Mouse (Mus musculus) thymus, adult 2 months (tissue): ENCODE measurements around the gene Wnk2.

Experiments used
- CTCF ChIP-seq: fragments of 200-500 bp; IDR thresholded peaks from 2 replicates; pipeline ENCODE4 v1.5.1; 2012; ENCODE audit warnings: mild to moderate bottlenecking, control low read depth, low read length, moderate library complexity, borderline replicate concordance; ENCODE audit not compliant: control insufficient read depth, poor library complexity, insufficient read depth; ENCODE audit errors: extremely low read depth
- POLR2A ChIP-seq: fragments of 200-500 bp; IDR thresholded peaks from 2 replicates; pipeline ENCODE4 v1.6.1; 2012; ENCODE audit warnings: mild to moderate bottlenecking, low read length, control low read depth, moderate library complexity; ENCODE audit not compliant: control insufficient read depth, poor library complexity, insufficient read depth; ENCODE audit errors: extremely low read depth

GRCm38 (mm10) chr13:49145396-49145795 is 2.4 kb downstream of the Wnk2 start:
- TF ChIP-seq POLR2A (no peak), CTCF (no peak)
